Mouse (Mus musculus): Measurements from ENCODE around the gene Crtac1.

The Crtac1 gene

DNA sequence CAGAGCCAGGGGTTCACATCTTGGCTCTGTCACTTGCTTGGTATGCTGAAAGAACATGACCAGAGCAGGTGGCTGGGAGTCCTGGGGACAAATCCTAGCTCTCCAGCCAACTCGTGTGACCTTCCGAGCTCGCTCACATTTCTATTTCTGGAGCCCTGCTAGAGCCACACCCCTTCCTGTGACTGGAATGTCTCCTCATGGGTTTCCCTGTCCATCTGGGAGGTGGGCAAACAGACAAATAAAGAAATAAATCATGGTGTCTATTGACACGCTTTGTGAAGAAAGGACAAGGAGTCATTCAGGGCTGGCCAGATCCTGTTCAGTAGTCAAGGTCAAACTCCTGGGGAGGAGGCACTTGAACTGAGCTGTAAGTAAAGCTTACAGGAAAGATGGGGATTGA, 143.2 kb downstream of the Crtac1 start:
- DNase-seq (ENCODE audit: low read depth, low spot score): peak; percentile 84

DNA sequence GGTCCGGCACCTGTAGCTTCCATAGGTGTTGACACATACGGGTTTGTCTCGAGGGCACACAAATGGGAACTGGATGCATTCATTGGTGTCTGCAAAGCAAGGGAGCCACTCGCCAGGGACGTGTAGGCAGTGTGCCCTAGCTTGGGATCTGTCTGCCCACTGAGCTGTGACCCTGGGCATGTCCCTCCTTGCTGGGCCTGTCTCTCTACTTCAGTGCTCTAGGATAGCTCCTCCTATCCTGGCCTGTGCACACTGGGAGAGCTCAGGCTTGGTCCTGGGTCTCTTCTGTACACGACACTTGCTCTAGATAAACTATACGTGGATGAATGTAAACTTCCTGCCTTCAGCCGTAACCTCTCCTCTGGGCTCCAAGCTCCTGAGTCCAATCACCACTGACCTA, 147.4 kb downstream of the Crtac1 start:
- DNase-seq (ENCODE audit: low read depth, low spot score): no peak

- DNase-seq (ENCODE audit: low read depth, low spot score): no peak
These were observed 152.0 kb downstream of the Crtac1 start for GRCm38 (mm10) chr19:42279611-42280010.

- DNase-seq (ENCODE audit: low read depth, low spot score): no peak
These were observed 153.1 kb downstream of the Crtac1 start for GRCm38 (mm10) chr19:42278461-42278860.

DNA sequence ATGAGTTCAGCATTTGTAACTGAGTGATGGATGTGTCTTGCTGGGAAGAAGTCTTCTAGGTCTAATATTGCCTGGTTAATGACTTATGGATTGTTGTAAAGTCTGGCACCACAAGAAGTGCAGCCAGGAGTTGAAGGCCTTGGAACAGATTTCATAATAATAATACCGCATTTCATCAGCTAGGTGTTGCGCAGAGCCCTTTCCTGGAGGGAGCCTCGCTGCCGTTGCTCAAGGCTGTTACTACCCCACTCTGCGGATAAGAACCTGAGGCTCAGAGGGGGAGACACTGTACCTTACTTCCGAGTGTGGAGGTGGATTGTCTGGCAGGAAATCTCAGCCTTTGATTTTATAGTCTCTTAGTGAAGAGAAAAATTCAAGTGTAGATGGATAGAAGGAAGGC, 154.3 kb downstream of the Crtac1 start:
- no peak for DNase-seq (ENCODE audit: low read depth, low spot score)

DNA sequence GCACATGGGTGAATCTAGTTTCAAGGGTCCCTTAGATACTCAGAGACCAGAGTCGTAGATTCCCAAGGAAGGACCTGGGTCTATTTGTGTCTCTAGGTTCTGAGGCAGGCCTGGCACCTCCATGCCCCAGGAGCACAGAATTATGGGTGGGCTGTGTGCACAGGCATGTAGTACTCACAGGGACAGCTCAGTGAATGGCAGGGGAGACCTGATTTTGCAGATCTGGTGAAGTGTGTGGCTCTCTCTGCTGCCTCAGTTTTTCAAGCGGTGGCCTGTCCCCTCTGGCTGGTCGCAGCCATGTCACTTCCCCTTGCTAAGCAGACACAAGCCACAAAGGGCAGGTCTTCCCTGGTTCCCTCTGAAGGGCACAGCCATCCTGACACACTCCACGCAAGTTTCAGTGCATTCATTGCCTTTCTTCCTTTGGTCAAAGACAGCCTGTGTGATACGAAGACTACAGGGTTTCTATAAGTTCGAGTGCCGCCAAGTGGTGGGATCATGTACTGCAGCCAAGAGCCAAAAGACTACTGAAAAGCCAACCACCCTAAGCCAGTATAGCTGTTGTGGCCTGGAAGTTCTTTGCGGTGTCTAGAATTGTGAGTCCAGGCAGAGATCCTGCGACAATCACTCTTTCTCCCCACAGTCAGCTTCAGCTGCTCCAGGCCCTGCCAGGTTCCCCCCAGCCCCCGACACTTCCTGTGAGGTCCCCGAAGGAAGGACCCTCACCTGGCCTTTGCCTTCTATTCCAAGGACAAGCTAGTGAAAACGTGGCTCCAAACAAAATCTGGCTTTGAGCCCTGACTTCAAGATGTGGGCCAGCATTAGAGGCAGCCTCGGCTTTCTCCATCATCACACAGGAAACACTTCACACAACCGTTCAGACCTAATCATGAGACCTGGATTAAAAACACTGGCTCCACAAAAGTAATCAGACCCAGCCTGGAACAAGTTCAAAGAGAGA, 159.3 kb downstream of the Crtac1 start:
- DNase-seq (ENCODE audit: low read depth, low spot score): peak; percentile 86

DNA sequence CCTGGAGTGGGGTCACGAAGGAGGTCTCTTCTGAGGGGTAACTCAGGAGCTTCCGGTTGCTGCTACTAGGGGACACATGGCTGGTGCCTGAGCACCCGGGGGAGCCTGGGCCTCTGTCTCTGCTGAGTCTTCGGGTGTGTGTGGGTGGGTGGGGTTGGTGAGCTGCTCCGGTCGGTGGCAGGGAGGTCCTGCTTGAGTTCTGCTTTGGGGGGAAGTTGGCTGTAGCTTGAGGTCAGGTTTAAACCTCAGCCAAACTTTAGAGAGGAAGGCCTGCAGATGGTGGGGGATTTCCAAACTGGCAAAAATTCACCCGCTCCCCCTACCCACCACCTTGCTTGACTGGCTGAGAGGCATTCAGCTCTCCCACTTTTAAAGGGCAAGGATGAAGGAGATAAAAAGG, 160.4 kb downstream of the Crtac1 start:
- no peak for DNase-seq (ENCODE audit: low read depth, low spot score)

GRCm38 (mm10) chr19:42270119-42270518, 161.5 kb downstream of the Crtac1 start:
- no peak for DNase-seq (ENCODE audit: low read depth, low spot score)

GRCm38 (mm10) chr19:42268337-42268736, 163.2 kb downstream of the Crtac1 start:
- DNase-seq (ENCODE audit: low read depth, low spot score): peak; percentile 55

DNA sequence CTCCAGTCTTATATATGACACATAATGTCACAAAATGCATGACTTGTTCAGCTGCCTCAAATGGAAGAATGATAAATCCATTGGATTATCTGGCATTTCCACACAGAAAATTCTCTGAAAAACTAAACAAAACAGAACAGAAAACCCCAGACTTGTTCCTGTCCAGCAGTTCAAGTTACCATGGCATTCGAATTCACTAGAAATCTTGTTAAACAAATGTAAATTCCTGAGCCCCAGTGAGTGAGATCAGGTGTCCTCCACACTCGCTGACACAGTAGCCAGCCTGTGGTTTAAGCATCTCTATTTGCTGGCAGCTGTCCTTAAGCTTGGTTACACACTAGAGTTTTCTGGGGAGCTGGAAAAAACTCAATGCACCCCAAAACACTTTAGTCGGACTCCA, 168.1 kb downstream of the Crtac1 start:
- DNase-seq (ENCODE audit: low read depth, low spot score): no peak

GRCm38 (mm10) chr19:42260486-42260885, 171.1 kb downstream of the Crtac1 start:
- no peak for DNase-seq (ENCODE audit: low read depth, low spot score)

GRCm38 (mm10) chr19:42258596-42258995, 173.0 kb downstream of the Crtac1 start:
- DNase-seq (ENCODE audit: low read depth, low spot score): no peak

- DNase-seq (ENCODE audit: low read depth, low spot score): no peak
These were observed 173.6 kb downstream of the Crtac1 start for GRCm38 (mm10) chr19:42258031-42258430.

GRCm38 (mm10) chr19:42257241-42257635, 174.3 kb downstream of the Crtac1 start:
- DNase-seq (ENCODE audit: low read depth, low spot score): no peak

DNA sequence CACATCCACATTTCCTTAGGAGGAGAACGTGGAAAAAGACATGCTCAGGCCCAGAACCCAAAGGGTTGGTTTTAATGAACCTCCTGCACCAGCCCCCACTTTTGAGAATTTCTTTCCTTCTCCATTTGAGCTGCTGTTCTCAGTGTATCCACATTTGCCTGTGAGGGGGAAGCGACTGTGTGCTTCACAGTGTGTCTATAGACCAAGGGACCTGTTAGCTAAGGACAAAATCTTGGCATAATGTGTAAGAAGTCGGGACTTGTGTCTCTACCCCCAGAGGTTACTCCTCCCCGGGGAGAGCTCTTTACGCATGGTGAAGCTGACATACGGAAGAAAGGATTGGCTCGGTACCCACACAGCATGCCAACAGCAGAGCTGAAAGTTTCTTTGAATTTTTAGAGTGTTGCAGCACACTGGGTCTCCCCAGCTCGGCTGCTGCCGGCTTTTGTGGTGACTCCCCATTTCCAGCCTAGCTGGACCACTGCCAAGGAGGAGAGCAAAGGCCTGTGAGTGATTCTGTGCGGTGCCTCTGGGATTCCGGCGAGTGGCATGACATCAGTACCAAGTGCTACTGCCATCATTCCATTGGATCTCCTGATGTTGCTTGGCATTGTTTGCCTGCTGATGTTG, 174.9 kb downstream of the Crtac1 start:
- DNase-seq (ENCODE audit: low read depth, low spot score): no peak

- DNase-seq (ENCODE audit: low read depth, low spot score): peak; percentile 94
These were observed 175.6 kb downstream of the Crtac1 start for GRCm38 (mm10) chr19:42255784-42256610.

- peak; percentile 19 for DNase-seq (ENCODE audit: low read depth, low spot score)
These were observed 176.2 kb downstream of the Crtac1 start for GRCm38 (mm10) chr19:42255438-42255783.

DNA sequence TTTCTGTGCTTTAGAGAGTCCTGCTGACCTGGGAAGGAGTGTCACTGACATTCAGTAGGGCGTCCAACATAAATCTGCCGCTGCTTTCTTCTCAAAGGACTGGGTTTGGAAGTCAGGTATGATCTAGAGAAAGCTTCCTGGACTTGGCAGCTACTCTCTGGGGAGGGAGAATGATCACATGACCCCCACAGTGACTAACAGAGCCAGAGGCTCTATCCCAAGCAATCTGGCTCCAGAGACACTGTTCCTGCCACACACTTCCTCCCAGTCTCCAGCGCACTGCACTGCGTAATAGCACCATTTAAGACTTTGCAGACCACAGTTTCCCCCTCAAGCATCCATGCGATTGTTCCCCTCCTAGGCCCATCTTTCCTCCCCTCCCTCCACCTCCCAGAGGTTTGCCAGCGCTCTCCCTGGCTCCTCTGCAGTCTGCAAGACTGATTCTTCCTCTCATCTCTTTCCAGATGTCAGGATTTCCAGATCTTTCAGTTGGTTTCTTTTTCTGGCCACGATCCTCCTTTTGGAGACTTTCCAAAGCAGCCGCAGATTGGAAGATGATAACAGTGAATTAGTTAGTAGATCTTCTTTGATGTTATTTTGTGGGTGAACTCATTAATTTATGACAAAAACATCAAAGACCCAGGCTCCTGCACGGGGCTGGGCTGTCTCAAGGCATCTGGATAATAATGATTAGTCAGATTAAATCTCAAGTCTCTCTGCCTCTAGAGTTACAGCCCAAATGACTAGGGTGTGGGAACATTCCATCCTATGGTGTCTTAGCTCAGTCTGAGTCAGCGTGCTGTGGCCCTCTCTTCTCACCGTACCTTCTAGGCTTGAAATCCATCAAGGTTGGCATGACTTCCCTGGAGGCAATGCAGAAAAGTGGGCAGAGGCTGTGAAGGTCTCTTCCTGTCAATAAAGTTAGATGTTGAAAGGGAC, 181.3 kb downstream of the Crtac1 start:
- DNase-seq (ENCODE audit: low read depth, low spot score): no peak

DNA sequence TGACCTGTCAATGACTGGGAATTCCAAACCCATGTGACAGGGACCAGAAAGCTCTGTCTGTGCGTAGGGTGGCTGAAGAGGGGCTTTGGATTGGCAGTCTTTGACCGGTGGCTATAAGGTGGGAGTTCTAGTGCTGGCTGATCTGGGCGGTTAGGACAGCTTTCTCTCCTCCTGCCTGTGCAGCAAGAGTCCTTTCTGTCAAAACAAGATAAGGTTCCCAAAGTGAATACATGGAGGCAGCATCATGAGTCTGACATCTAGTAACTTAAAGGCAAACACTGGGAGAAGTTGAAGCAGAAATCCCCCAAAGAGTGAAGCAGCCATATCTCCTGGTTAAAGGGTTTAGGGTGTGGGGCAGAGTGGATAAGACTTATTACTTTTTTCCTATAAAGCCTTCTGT, 184.1 kb downstream of the Crtac1 start, which contains the start of gene Golga7b:
Gene Golga7b, plus strand, starts transcription at position 56 of the 400 bp plus-strand sequence.
- no peak for DNase-seq (ENCODE audit: low read depth, low spot score)

DNA sequence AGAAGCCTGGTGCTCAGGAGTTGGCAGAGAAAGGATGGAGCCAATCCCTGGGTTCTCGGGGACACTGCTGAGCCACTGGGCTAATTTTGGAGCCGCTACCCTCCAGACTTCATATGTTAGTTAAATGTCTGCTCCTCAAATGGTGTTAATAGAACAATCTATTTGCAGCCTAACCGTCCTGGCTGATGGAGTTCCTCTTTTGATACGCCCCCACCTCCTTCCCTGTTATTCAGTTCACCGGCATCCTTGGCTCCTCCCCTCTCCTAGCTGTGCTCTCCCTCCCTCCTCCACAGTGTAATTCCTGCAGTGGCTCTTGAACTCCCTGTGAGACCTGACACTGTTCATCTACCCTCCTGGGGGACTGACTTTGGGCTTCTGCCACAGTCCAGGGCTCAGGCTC, 185.0 kb downstream of the Crtac1 start:
- DNase-seq (ENCODE audit: low read depth, low spot score): no peak

GRCm38 (mm10) chr19:42243401-42243800, 188.2 kb downstream of the Crtac1 start:
- DNase-seq (ENCODE audit: low read depth, low spot score): no peak

Data from ZHBTc4 (cell line).